ENCODE assay signal across 24 mouse cellular contexts in the genomic region with DNA sequence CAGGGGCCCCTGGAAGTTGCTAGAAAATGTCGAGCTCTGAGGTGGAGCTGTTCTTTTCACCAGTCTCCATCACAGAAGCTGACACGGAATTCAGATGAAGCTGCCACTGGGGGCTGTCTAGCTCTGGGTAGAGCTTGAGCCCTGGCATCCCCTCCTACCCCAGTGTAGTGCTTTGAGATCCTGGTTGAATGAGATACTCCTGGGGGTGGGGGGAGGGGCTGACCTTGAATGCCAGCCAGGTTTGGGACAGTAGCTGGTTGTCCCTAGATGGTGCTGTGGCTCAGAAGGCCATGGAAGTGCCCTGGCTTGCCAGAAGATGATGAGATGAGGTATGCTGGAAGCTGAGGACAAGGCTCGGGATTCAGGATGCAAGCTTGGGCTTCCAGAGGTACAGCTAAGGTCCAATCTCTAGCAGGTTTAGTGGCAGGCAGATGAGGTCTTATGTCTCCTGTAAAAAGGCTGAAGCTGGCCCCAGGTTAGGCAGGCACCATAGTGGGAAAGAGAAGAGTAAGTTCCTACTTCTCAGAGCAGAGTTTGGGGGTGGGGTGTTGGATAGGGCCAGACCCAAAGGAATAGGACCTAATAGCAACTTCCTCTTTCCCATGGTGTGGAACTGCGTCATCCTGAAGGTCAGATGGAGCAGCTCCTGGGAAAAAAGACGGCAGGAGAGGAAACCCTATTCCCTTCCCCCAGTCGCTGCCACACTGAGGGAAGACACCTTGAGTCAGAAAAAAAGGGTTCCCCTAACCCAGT. TPM values are rescaled to one million over a fixed set of nuclear protein-coding genes. Genes with fewer than 3 reads are reported as not detected.
DNase-seq lines count a peak whose midpoint lies in the region; ATAC-seq and TF ChIP-seq lines count a peak whose summit lies in the region.
"Had no signal": no experiment of that assay in that cellular context is flagged by ENCODE, and none has a peak within 500 bp of the region (broad histone marks: within the 10 kb centered on the region; RNA-seq: fewer than 3 reads in every experiment).

No protein-coding gene starts in this region.

- H3K4me1 ChIP-seq in heart, embryonic 14.5 days (ENCODE audit: control insufficient read depth in 2 of 2, insufficient read depth in 2 of 2, low read length in 2 of 2) = peaks cover 54 to 69% of the 10 kb centered on the region in 2 experiments
- peaks cover 2% of the 10 kb centered on the region; the same call in 1 of the 2 replicates for H3K4me1 ChIP-seq in brown adipose tissue, adult 24 weeks (ENCODE audit: control insufficient read depth, insufficient read depth, insufficient read length, low read length)
- H3K4me1 ChIP-seq: embryonic facial prominence, embryonic 12.5 days had no signal

- no peaks in the 10 kb centered on the region for H3K27me3 ChIP-seq in heart, embryonic 14.5 days (ENCODE audit: control insufficient read depth, insufficient read depth, low read length)
- H3K27me3 ChIP-seq: embryonic facial prominence, embryonic 12.5 days; liver, embryonic 15.5 days; midbrain, embryonic 13.5 days had no signal

- intact Hi-C loops in heart, postnatal 25 days (cut with DNase I) = loop anchor here (5.0 to 10.0 kb wide), 3 partner anchors 172 to 492 kb away; no protein-coding TSS in a partner anchor

- H3K36me3 ChIP-seq in heart, embryonic 14.5 days (ENCODE audit: control insufficient read depth, insufficient read depth, low read length) = peaks cover 6% of the 10 kb centered on the region

- no peaks in the 10 kb centered on the region for H3K9me3 ChIP-seq in heart, embryonic 14.5 days (ENCODE audit: control insufficient read depth, low read length)
- H3K9me3 ChIP-seq: embryonic facial prominence, embryonic 12.5 days; liver, embryonic 15.5 days; midbrain, embryonic 13.5 days had no signal

- H3K4me2 ChIP-seq in heart, embryonic 14.5 days (ENCODE audit: low read length) = no peak overlapping the region
- H3K4me2 ChIP-seq: embryonic facial prominence, embryonic 12.5 days; liver, embryonic 15.5 days; midbrain, embryonic 13.5 days had no signal

- H3K9ac ChIP-seq in heart, embryonic 14.5 days (ENCODE audit: low read length) = no peak overlapping the region
- H3K9ac ChIP-seq: embryonic facial prominence, embryonic 12.5 days; liver, embryonic 15.5 days; midbrain, embryonic 13.5 days had no signal

- peak overlapping the region; percentile 5 to 24; a peak in 1 of 4 replicates for H3K27ac ChIP-seq in heart, embryonic 14.5 days (replicated peaks in 1 of 2; ENCODE audit: control insufficient read depth in 1 of 2, insufficient read depth in 1 of 2, low read depth in 2 of 2, low read length in 2 of 2)
- H3K27ac ChIP-seq in layer of hippocampus, adult 2 months = no peak overlapping the region
- H3K27ac ChIP-seq in brown adipose tissue, adult 24 weeks (replicated peaks; ENCODE audit: low read depth, low read length) = peak overlapping the region; percentile 22
- H3K27ac ChIP-seq: embryonic facial prominence, embryonic 12.5 days; liver, embryonic 15.5 days; midbrain, embryonic 13.5 days had no signal

- WGBS in heart, embryonic 14.5 days = 58% methylated on average over 6 of the region's 6 CpGs

- H3K4me3 ChIP-seq in heart, embryonic 14.5 days (ENCODE audit: control insufficient read depth in 1 of 2, insufficient read depth in 1 of 2, low read depth in 1 of 2, low read length in 2 of 2) = no peak overlapping the region
- no peak overlapping the region for H3K4me3 ChIP-seq in layer of hippocampus, adult 2 months
- H3K4me3 ChIP-seq in brown adipose tissue, adult 24 weeks (ENCODE audit: insufficient read depth, low read depth, low read length) = no peak overlapping the region
- H3K4me3 ChIP-seq: embryonic facial prominence, embryonic 12.5 days; liver, embryonic 15.5 days; midbrain, embryonic 13.5 days had no signal

- DNase-seq in adrenal gland, postnatal 14 days = peak; percentile 11
- DNase-seq in adrenal gland, postnatal 10 days = no peak
- no peak for DNase-seq in heart, postnatal 25 days (ENCODE audit: low spot score)
- no peak for DNase-seq in layer of hippocampus, adult 2 months (ENCODE audit: low spot score in 2 of 2)
- DNase-seq in layer of hippocampus, postnatal 10 days (ENCODE audit: low spot score in 2 of 2) = no peak
- no peak for DNase-seq in urinary bladder, postnatal 36 days (ENCODE audit: low spot score in 2 of 2)
- DNase-seq: adrenal gland, adult 2 months; cerebellum, adult 18-20 months; gastrocnemius, postnatal 14 days; kidney, adult 11 months; kidney, postnatal 14 days; lung, postnatal 4 days; thymus, postnatal 36 days had no signal

- ATAC-seq in heart, embryonic 14.5 days (ENCODE audit: insufficient number of reproducible peaks, insufficient read depth, low FRiP score, low read depth) = 0 out of 2 replicates have a peak, but pooled peaks have one; percentile 19
- ATAC-seq: CD4-positive, CD25-positive, alpha-beta regulatory T cell, adult 4 months; midbrain, embryonic 13.5 days had no signal

- peak; percentile 35 for TF ChIP-seq CTCF in layer of hippocampus, adult 2 months (conservative IDR thresholded peaks at IDR 0.05)

RNA-seq across cellular contexts. Expression of gene Guca2a, which starts 2.4 kb away (rescaled TPM):
- total RNA-seq in adrenal gland, postnatal 14 days (2021) = not detected in 2 replicates
- total RNA-seq in adrenal gland, postnatal 10 days (2021) = not detected
- polyA plus RNA-seq in heart, embryonic 14.5 days (2014; fragmentation: Nextera tagmentation; extraction: Ambion mirVana) = not detected in 2 replicates
- total RNA-seq in heart, postnatal 25 days (2021) = not detected
- not detected for total RNA-seq in layer of hippocampus, adult 2 months (2021)
- not detected for total RNA-seq in layer of hippocampus, postnatal 10 days (2021)
- polyA plus RNA-seq in brown adipose tissue, adult 24 weeks (2012; ENCODE audit: insufficient read depth, insufficient read length, missing spikeins) = not detected in 2 replicates
- total RNA-seq: adrenal gland, adult 2 months; common myeloid progenitor, adult 5-6 weeks; gastrocnemius, postnatal 14 days; hematopoietic stem cell, adult 5-6 weeks; MEL had no signal
- polyA plus RNA-seq: adrenal gland, adult 2 months; CD4-positive, CD25-positive, alpha-beta regulatory T cell, adult 4 months; embryonic facial prominence, embryonic 12.5 days; limb, embryonic 14.5 days; liver, embryonic 15.5 days; midbrain, embryonic 13.5 days had no signal

RNA-seq across cellular contexts. Expression of gene Guca2b, which starts 23.7 kb away (rescaled TPM):
- not detected in 2 replicates for total RNA-seq in adrenal gland, postnatal 14 days (2021)
- total RNA-seq in adrenal gland, postnatal 10 days (2021) = not detected
- polyA plus RNA-seq in heart, embryonic 14.5 days (2014; fragmentation: Nextera tagmentation; extraction: Ambion mirVana) = not detected in 2 replicates
- total RNA-seq in heart, postnatal 25 days (2021) = not detected
- total RNA-seq in layer of hippocampus, adult 2 months (2021) = not detected
- total RNA-seq in layer of hippocampus, postnatal 10 days (2021) = not detected
- not detected in 2 replicates for polyA plus RNA-seq in brown adipose tissue, adult 24 weeks (2012; ENCODE audit: insufficient read depth, insufficient read length, missing spikeins)
- total RNA-seq: adrenal gland, adult 2 months; common myeloid progenitor, adult 5-6 weeks; gastrocnemius, postnatal 14 days; hematopoietic stem cell, adult 5-6 weeks; left cerebral cortex, adult 8-10 months; MEL had no signal
- polyA plus RNA-seq: adrenal gland, adult 2 months; CD4-positive, CD25-positive, alpha-beta regulatory T cell, adult 4 months; embryonic facial prominence, embryonic 12.5 days; limb, embryonic 14.5 days; midbrain, embryonic 13.5 days had no signal
